Mouse (Mus musculus): ENCODE measurements at regions not wholly inside any gene's neighbourhood (a gene's known extent, or its start where the extent isn't known, plus 50 kb on each side); places are given as distances from the start of the nearest gene placed in this dataset.

DNA sequence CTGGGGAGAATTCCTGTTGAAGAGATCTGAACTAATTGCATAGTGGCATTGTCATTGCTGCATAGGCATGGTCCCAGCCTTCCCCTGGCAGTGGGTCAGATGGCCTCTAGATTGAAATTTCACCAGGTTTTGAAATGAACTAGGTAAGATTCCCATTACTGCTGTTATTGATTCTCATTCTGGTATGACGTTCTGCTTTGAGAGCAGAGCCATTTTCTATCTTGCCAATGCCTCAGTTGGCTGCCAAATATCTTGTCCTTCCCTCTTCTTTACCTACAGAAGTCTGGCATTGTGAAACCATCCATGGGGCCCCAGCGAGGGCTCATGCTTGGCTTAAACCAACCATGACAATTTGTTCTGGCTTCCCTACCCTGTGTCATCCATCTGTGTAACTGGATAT is 232.5 kb downstream of the Gm10260 start:
- no peak overlapping the region for H3K27ac ChIP-seq (ENCODE audit: control insufficient read depth, low read depth, low read length)
- DNase-seq (ENCODE audit: low read depth, low spot score): no peak
- H3K9ac ChIP-seq (ENCODE audit: control insufficient read depth, low read depth, low read length, poor library complexity, severe bottlenecking): no peak overlapping the region
- H3K9me3 ChIP-seq (replicated peaks; ENCODE audit: insufficient read depth, low read length): no peaks in the 10 kb centered on the region
- H3K36me3 ChIP-seq (ENCODE audit: control insufficient read depth in 1 of 2, insufficient read depth in 2 of 2, low read length in 2 of 2): no peaks in the 10 kb centered on the region
- H3K4me3 ChIP-seq (ENCODE audit: control insufficient read depth in 1 of 2, insufficient read depth in 1 of 2, low read depth in 2 of 2, low read length in 2 of 2): no peak overlapping the region
- no peak for TF ChIP-seq TBP (IDR thresholded peaks at IDR 0.05; ENCODE audit: low read depth, low read length)
- TF ChIP-seq KAT2A (conservative IDR thresholded peaks at IDR 0.05; ENCODE audit: low read depth, low read length): no peak
- TF ChIP-seq ZKSCAN1 (IDR thresholded peaks at IDR 0.05; ENCODE audit: low read depth, low read length): no peak
- TF ChIP-seq MAX (IDR thresholded peaks at IDR 0.05; ENCODE audit: low read length): no peak
- TF ChIP-seq EP300 (IDR thresholded peaks at IDR 0.05; ENCODE audit: low read depth in 1 of 2, low read length in 2 of 2): no peak
- no peaks in the 10 kb centered on the region for H3K79me2 ChIP-seq (ENCODE audit: control insufficient read depth, insufficient read depth, low read length, poor library complexity)
- peaks cover 0 to under 1% of the 10 kb centered on the region in 2 experiments; a peak in 1 of 4 replicates for H3K4me1 ChIP-seq (ENCODE audit: control insufficient read depth in 1 of 2, insufficient read depth in 2 of 2, low read length in 2 of 2)
- no peaks in the 10 kb centered on the region; a peak in 1 of 4 replicates for H3K27me3 ChIP-seq (ENCODE audit: control insufficient read depth in 1 of 2, insufficient read depth in 2 of 2, low read length in 2 of 2)

DNA sequence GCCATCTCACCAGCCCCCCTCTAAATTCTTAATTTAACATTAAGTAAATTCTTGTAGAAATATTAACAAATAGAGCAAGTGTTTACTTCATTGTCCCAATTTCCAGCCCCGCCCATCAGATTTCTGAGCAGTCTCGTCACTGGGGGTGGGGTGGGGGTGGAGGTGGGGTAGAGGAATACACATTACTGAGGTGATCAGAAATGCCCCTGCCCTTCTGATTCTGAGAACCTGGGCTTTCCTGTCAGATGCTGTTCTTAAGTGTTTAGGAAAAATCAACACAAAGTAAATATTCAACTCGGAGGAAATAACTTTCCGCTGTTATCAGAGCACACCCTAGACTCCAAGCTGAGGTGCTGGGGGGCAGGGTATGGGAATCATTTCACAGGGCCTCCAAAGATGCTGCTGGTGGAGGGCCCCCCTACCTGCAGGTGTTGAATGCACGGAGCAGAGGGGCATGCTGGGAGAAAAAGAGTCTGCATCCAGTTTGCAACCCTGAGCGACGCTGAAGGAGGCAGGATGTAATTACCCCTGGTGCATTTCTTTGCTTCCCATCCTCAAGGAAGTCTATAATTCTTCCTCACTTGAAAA is 235.5 kb downstream of the Gm10260 start:
- H3K27ac ChIP-seq (ENCODE audit: control insufficient read depth, low read depth, low read length): no peak overlapping the region
- no peaks in the 10 kb centered on the region for H3K9me3 ChIP-seq (replicated peaks; ENCODE audit: insufficient read depth, low read length)

DNA sequence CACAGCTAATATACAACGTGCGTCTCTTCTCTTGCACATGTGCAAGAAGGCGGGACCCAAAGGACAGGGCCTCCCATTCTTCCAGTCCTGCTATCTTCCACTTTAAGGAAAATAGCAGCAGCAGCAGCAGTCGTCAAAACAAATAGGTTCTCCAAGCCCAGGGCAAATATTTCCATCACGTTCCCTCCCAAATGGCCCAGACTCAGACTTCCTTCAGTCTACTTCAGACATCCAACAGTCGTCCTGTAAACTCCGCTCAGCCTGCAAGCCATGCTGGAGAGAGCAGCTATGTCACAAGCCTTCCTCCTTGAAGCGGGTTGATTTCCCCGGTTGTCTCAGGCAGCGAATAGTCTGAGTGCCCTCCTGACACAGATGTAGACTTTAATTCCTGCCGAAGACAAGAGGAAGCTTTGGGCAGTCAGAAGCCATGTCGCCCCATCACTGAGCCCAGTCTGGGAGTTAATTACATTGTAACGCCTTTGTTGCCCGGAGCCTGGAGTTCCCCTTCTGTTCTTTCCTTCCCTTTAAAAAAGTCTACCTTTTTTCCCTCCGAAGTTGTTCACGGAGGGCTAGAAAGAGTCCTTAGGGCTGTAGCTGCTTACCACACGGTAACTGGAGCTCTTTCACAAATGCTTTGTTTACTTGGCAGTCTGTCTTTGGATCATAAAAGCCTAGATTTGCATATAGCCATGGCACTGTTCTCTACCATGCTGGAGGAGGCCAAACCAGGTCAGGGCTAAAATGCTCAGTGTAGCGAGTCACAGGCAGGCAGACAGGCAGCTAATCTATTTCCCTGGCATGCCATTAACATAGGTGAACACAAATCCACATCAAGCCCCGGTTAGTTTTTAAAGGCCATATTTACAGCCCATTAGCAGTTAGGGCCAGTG is 236.7 kb downstream of the Gm10260 start:
- H3K27ac ChIP-seq (ENCODE audit: control insufficient read depth, low read depth, low read length): no peak overlapping the region
- no peaks in the 10 kb centered on the region; a peak in 1 of 4 replicates for H3K27me3 ChIP-seq (ENCODE audit: control insufficient read depth in 1 of 2, insufficient read depth in 2 of 2, low read length in 2 of 2)
- no peak for TF ChIP-seq NELFE (IDR thresholded peaks at IDR 0.05; ENCODE audit: low read depth, low read length)
- TF ChIP-seq ZC3H11A (IDR thresholded peaks at IDR 0.05; ENCODE audit: low read depth, low read length): no peak
- no peak for TF ChIP-seq GABPA (IDR thresholded peaks at IDR 0.05; ENCODE audit: low read depth, low read length)
- H3K79me2 ChIP-seq (ENCODE audit: control insufficient read depth, insufficient read depth, low read length, poor library complexity): no peaks in the 10 kb centered on the region
- no peak for DNase-seq (ENCODE audit: low read depth, low spot score)
- no peaks in the 10 kb centered on the region for H3K4me1 ChIP-seq (ENCODE audit: control insufficient read depth in 1 of 2, insufficient read depth in 2 of 2, low read length in 2 of 2)
- no peak overlapping the region for H3K4me3 ChIP-seq (ENCODE audit: control insufficient read depth in 1 of 2, insufficient read depth in 1 of 2, low read depth in 2 of 2, low read length in 2 of 2)
- H3K9ac ChIP-seq (ENCODE audit: control insufficient read depth, low read depth, low read length, poor library complexity, severe bottlenecking): no peak overlapping the region
- no peaks in the 10 kb centered on the region for H3K9me3 ChIP-seq (replicated peaks; ENCODE audit: insufficient read depth, low read length)
- H3K36me3 ChIP-seq (ENCODE audit: control insufficient read depth in 1 of 2, insufficient read depth in 2 of 2, low read length in 2 of 2): no peaks in the 10 kb centered on the region

More for the DNA sequence above, 235.5 kb downstream of the Gm10260 start:
- Histone ChIP-seq H3K36me3 (ENCODE audit: control insufficient read depth in 1 of 2, insufficient read depth in 2 of 2, low read length in 2 of 2) (no peaks in the 10 kb centered on the region), H3K4me1 (ENCODE audit: control insufficient read depth in 1 of 2, insufficient read depth in 2 of 2, low read length in 2 of 2) (no peaks in the 10 kb centered on the region), H3K9ac (ENCODE audit: control insufficient read depth, low read depth, low read length, poor library complexity, severe bottlenecking) (no peak overlapping the region), H3K4me3 (ENCODE audit: control insufficient read depth in 1 of 2, insufficient read depth in 1 of 2, low read depth in 2 of 2, low read length in 2 of 2) (no peak overlapping the region), H3K79me2 (ENCODE audit: control insufficient read depth, insufficient read depth, low read length, poor library complexity) (no peaks in the 10 kb centered on the region), H3K27me3 (ENCODE audit: control insufficient read depth in 1 of 2, insufficient read depth in 2 of 2, low read length in 2 of 2) (no peaks in the 10 kb centered on the region; a peak in 1 of 4 replicates)
- TF ChIP-seq SMC3 (IDR thresholded peaks at IDR 0.05; ENCODE audit: low read depth, low read length) (no peak), E2F4 (IDR thresholded peaks at IDR 0.05; ENCODE audit: borderline replicate concordance, low read depth, low read length) (no peak), POLR2AphosphoS2 (IDR thresholded peaks at IDR 0.05; ENCODE audit: low read length) (no peak), ETS1 (IDR thresholded peaks at IDR 0.05; ENCODE audit: low read depth, low read length) (no peak), MEF2A (IDR thresholded peaks at IDR 0.05; ENCODE audit: extremely low read depth, insufficient replicate concordance, low read depth, low read length, poor library complexity, severe bottlenecking) (no peak), JUND (IDR thresholded peaks at IDR 0.05; ENCODE audit: low read depth, low read length) (no peak), EP300 (IDR thresholded peaks at IDR 0.05; ENCODE audit: low read depth in 1 of 2, low read length in 2 of 2) (no peak), MAZ (IDR thresholded peaks at IDR 0.05; ENCODE audit: low read depth, low read length) (no peak), UBTF (IDR thresholded peaks at IDR 0.05; ENCODE audit: borderline replicate concordance, insufficient read depth, low read depth, low read length) (no peak), RCOR1 (IDR thresholded peaks at IDR 0.05; ENCODE audit: low read depth, low read length) (no peak)
- DNase-seq (ENCODE audit: low read depth, low spot score): no peak

Data from MEL (cell line).